Mouse (Mus musculus) thymus, postnatal 36 days (tissue): Measurements from ENCODE around the gene Vrtn.
A peak's percentile ranks its signal among the peaks of the same experiment; 100 is the strongest.

Experiments used
- DNase-seq, 2 experiments: peaks; one replicate each; pipeline ENCODE4 v3.0.0; 2022; ENCODE audit warnings: mixed read lengths in 2 of 2

The Vrtn gene

GRCm38 (mm10) chr12:84691347-84691746 lies 50.5 kb downstream of the Vrtn start:
- peak in 1 of 2 experiments; percentile 11 for DNase-seq

- no peak for DNase-seq
These were observed 51.3 kb downstream of the Vrtn start for GRCm38 (mm10) chr12:84692141-84692540.

- peak; percentile 74 to 76 for DNase-seq
These were observed 57.7 kb downstream of the Vrtn start, which contains the start of gene Syndig1l for GRCm38 (mm10) chr12:84698319-84699081. Gene Syndig1l, minus strand, starts transcription at chr12:84698831.
